Mouse (Mus musculus): Measurements from ENCODE around the gene Cmah. TPM values are rescaled to one million over a fixed set of nuclear protein-coding genes. Genes with fewer than 3 reads are reported as not detected.

Cmah gene
- polyA plus RNA-seq, 1 experiment, result 1.1 TPM

- DNase-seq (ENCODE audit: low read depth), result no peak
These were observed 89.2 kb downstream of the Cmah start for GRCm38 (mm10) chr13:24416409-24416808.

- DNase-seq (ENCODE audit: low read depth), result no peak
These were observed 90.8 kb downstream of the Cmah start for GRCm38 (mm10) chr13:24418024-24418423.

GRCm38 (mm10) chr13:24418814-24419213, 91.6 kb downstream of the Cmah start:
- no peak for DNase-seq (ENCODE audit: low read depth)

GRCm38 (mm10) chr13:24419560-24420250, 92.5 kb downstream of the Cmah start:
- DNase-seq (ENCODE audit: low read depth), result no peak

GRCm38 (mm10) chr13:24421987-24422386, 94.8 kb downstream of the Cmah start:
- DNase-seq (ENCODE audit: low read depth), result no peak

GRCm38 (mm10) chr13:24430215-24430614, 103.0 kb downstream of the Cmah start:
- DNase-seq (ENCODE audit: low read depth), result no peak

GRCm38 (mm10) chr13:24431593-24431992, 104.4 kb downstream of the Cmah start:
- DNase-seq (ENCODE audit: low read depth), result no peak

GRCm38 (mm10) chr13:24442272-24442671, 115.1 kb downstream of the Cmah start:
- no peak for DNase-seq (ENCODE audit: low read depth)

GRCm38 (mm10) chr13:24443763-24444347, 116.7 kb downstream of the Cmah start:
- DNase-seq (ENCODE audit: low read depth), result no peak

- no peak for DNase-seq (ENCODE audit: low read depth)
These were observed 117.5 kb downstream of the Cmah start for GRCm38 (mm10) chr13:24444709-24445108.

GRCm38 (mm10) chr13:24445166-24445565, 118.0 kb downstream of the Cmah start:
- no peak for DNase-seq (ENCODE audit: low read depth)

- no peak for DNase-seq (ENCODE audit: low read depth)
These were observed 118.9 kb downstream of the Cmah start for GRCm38 (mm10) chr13:24446081-24446480.

- no peak for DNase-seq (ENCODE audit: low read depth)
These were observed 119.8 kb downstream of the Cmah start for GRCm38 (mm10) chr13:24447043-24447442.

- DNase-seq (ENCODE audit: low read depth), result no peak
These were observed 121.4 kb downstream of the Cmah start for GRCm38 (mm10) chr13:24448578-24448977.

GRCm38 (mm10) chr13:24451455-24451854, 124.3 kb downstream of the Cmah start:
- DNase-seq (ENCODE audit: low read depth), result no peak

- DNase-seq (ENCODE audit: low read depth), result no peak
These were observed 126.5 kb downstream of the Cmah start for GRCm38 (mm10) chr13:24453737-24454136.

- DNase-seq (ENCODE audit: low read depth), result no peak
These were observed 129.2 kb downstream of the Cmah start for GRCm38 (mm10) chr13:24456385-24456784.

- DNase-seq (ENCODE audit: low read depth), result no peak
These were observed 133.3 kb downstream of the Cmah start for GRCm38 (mm10) chr13:24460517-24460916.

- no peak for DNase-seq (ENCODE audit: low read depth)
These were observed 136.6 kb downstream of the Cmah start for GRCm38 (mm10) chr13:24463767-24464166.

GRCm38 (mm10) chr13:24466027-24466426, 138.8 kb downstream of the Cmah start:
- DNase-seq (ENCODE audit: low read depth), result no peak

GRCm38 (mm10) chr13:24467806-24468205, 140.6 kb downstream of the Cmah start:
- DNase-seq (ENCODE audit: low read depth), result no peak

GRCm38 (mm10) chr13:24477564-24477963, 150.4 kb downstream of the Cmah start:
- DNase-seq (ENCODE audit: low read depth), result no peak

- no peak for DNase-seq (ENCODE audit: low read depth)
These were observed 152.3 kb downstream of the Cmah start for GRCm38 (mm10) chr13:24479516-24479915.

- no peak for DNase-seq (ENCODE audit: low read depth)
These were observed 153.6 kb downstream of the Cmah start for GRCm38 (mm10) chr13:24480824-24481223.
